Mouse (Mus musculus) neural tube, embryonic 15.5 days (tissue): ENCODE measurements around the gene Rapgef4. TPM values are rescaled to one million over a fixed set of nuclear protein-coding genes. Genes with fewer than 3 reads are reported as not detected.

Experiments used
- ATAC-seq: fragments of 200-750 bp; cut with Nextera tagmentation; 2 replicates; pipeline ENCODE4 v1.8.0; 2017; ENCODE audit warnings: mild to moderate bottlenecking, moderate TSS enrichment, moderate library complexity; ENCODE audit not compliant: low FRiP score
- H3K27ac ChIP-seq: fragments of 300-500 bp; sonication (generic); replicated peaks from 2 replicates; pipeline ENCODE4 v1.5.1; 2015; ENCODE audit warnings: mild to moderate bottlenecking, inconsistent platforms
- H3K27me3 ChIP-seq: fragments of 300-500 bp; sonication (generic); replicated peaks from 2 replicates; pipeline ENCODE4 v1.6.1; 2015; ENCODE audit warnings: inconsistent platforms
- H3K36me3 ChIP-seq: fragments of 300-500 bp; sonication (generic); 2 replicates; pipeline ENCODE4 v1.6.1; 2015; ENCODE audit warnings: inconsistent platforms
- H3K4me1 ChIP-seq: fragments of 300-500 bp; sonication (generic); 2 replicates; pipeline ENCODE4 v1.6.1; 2015; ENCODE audit warnings: inconsistent platforms
- H3K4me2 ChIP-seq: fragments of 300-500 bp; sonication (generic); 2 replicates; pipeline ENCODE4 v1.6.1; 2015; ENCODE audit warnings: inconsistent platforms, mild to moderate bottlenecking, moderate library complexity
- H3K4me3 ChIP-seq: fragments of 300-500 bp; sonication (generic); replicated peaks from 2 replicates; pipeline ENCODE4 v1.5.1; 2015; ENCODE audit warnings: mild to moderate bottlenecking, inconsistent platforms
- H3K9ac ChIP-seq: fragments of 300-500 bp; sonication (generic); replicated peaks from 2 replicates; pipeline ENCODE4 v1.6.1; 2015; ENCODE audit warnings: mild to moderate bottlenecking, inconsistent platforms
- H3K9me3 ChIP-seq: fragments of 300-500 bp; sonication (generic); replicated peaks from 2 replicates; pipeline ENCODE4 v1.6.1; 2016; ENCODE audit warnings: inconsistent platforms
- WGBS: fragments of 180-500 bp; shearing (Covaris S2); methylation state at CpG from one replicate; pipeline ENCODE4 v1.1.7; 2015; ENCODE audit warnings: mixed read lengths; 5-methylcytosine and 5-hydroxymethylcytosine counted together
- polyA plus RNA-seq: library from polyadenylated mRNA; unstranded; fragments of >200 nt; fragmentation: Nextera tagmentation; extraction: Ambion mirVana; gene quantifications from 2 replicates; pipeline ENCODE4 v1.2.1, GENCODE M21; 2015

The Rapgef4 gene
- polyA plus RNA-seq, 1 experiment from 2014 or later: 45.3 TPM

DNA sequence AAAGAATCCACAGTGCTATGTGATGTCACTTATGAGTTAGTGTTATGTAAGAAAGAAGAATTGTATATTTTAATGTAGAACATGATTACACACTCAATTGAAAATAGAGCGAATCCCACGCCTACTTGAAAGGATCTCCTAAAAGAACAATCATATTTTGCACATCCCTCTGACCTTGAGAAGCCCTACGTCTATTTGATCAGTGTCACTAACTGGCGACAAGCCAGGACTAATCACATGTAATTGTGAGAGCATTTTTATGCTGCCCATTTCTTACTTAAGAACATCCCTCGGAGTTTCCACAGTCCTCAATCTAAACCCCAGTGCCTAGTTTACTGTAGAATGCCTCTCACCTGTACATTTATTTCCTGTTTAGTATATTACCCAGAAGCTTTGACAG is 177.0 kb downstream of the Rapgef4 start:
- Histone ChIP-seq H3K4me1 (peaks cover 8% of the 10 kb centered on the region), H3K27me3 (no peaks in the 10 kb centered on the region), H3K9ac (no peak overlapping the region), H3K4me3 (no peak overlapping the region), H3K9me3 (no peaks in the 10 kb centered on the region), H3K36me3 (no peaks in the 10 kb centered on the region), H3K27ac (no peak overlapping the region), H3K4me2 (no peak overlapping the region)
- ATAC-seq: no peak
- WGBS: 79% methylated on average over 5 of the region's 5 CpGs

GRCm38 (mm10) chr2:72158691-72159225 is 177.7 kb downstream of the Rapgef4 start:
- H3K4me1 ChIP-seq: peaks cover 8% of the 10 kb centered on the region
- WGBS: 59% methylated on average over 10 of the region's 10 CpGs

DNA sequence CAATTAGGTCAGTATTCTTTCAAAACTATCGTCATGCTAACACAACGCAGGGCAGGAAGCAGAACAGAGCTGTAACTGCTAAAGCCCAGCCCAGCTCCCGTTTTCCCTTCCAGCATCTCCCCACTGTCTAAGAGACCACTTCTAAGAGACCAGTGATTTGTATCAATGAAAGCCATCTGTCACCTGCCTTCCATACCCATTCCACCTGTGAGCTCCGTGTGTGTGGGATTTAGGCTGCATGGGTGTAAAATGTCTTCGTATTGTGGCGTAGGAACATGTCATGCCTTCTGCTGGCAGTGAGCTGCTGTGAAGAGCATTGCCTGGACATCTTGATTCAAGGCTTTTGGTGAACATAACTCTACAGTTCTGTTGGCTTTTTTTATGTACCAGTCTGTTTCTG is 178.2 kb downstream of the Rapgef4 start:
- Histone ChIP-seq H3K27ac (no peak overlapping the region), H3K4me2 (no peak overlapping the region), H3K36me3 (no peaks in the 10 kb centered on the region), H3K4me3 (no peak overlapping the region), H3K4me1 (peaks cover 8% of the 10 kb centered on the region), H3K27me3 (no peaks in the 10 kb centered on the region), H3K9me3 (no peaks in the 10 kb centered on the region), H3K9ac (no peak overlapping the region)
- WGBS: 75% methylated on average over 6 of the region's 6 CpGs
- no peak for ATAC-seq

More at GRCm38 (mm10) chr2:72158691-72159225, 177.7 kb downstream of the Rapgef4 start:
- Histone ChIP-seq H3K9ac (no peak overlapping the region), H3K4me2 (no peak overlapping the region), H3K9me3 (no peaks in the 10 kb centered on the region), H3K27me3 (no peaks in the 10 kb centered on the region), H3K4me3 (no peak overlapping the region), H3K36me3 (no peaks in the 10 kb centered on the region), H3K27ac (no peak overlapping the region)
- no peak for ATAC-seq

GRCm38 (mm10) chr2:72165136-72165854 is 184.3 kb downstream of the Rapgef4 start:
- 81% methylated on average over 5 of the region's 5 CpGs for WGBS
- ATAC-seq: no peak
- no peak overlapping the region for H3K4me2 ChIP-seq
- H3K27me3 ChIP-seq: no peaks in the 10 kb centered on the region
- H3K4me1 ChIP-seq: peaks cover 12% of the 10 kb centered on the region
- H3K36me3 ChIP-seq: no peaks in the 10 kb centered on the region
- H3K9ac ChIP-seq: no peak overlapping the region
- H3K4me3 ChIP-seq: no peak overlapping the region
- no peak overlapping the region for H3K27ac ChIP-seq
- H3K9me3 ChIP-seq: no peaks in the 10 kb centered on the region

DNA sequence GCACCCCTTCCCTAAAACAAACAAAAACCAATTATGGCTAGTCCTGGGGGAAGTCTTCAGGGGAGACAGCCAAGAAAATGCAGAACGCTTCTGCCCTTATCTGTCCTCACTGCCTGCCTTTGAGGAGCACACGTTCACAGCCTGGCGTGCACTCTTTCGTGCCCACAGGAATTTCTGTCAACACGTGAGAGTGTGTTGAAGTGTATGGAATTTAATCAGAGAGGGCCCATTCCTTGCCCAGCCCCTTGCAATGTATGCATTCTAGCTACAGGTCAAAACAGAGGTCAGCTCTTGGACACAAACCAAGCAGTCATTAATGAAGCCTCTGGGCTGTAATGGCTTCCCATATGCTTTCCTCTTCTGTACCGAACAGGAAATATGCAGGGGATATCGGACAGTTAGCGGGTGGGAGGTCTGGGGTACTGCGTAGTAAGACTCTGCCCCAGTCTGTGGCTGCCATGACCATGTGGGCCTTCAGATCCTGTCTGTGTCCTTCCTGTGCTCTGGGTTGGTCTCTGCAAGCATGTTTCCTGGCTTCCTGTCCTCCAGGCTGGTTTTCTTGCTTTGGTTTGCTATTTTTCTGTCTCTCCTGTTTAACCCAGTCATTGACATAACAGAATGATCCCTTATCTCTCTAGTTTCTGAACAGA is 188.5 kb downstream of the Rapgef4 start:
- peaks cover 12% of the 10 kb centered on the region for H3K4me1 ChIP-seq
- H3K9ac ChIP-seq: no peak overlapping the region
- no peaks in the 10 kb centered on the region for H3K27me3 ChIP-seq
- WGBS: 62% methylated on average over 9 of the region's 9 CpGs
- H3K9me3 ChIP-seq: no peaks in the 10 kb centered on the region
- ATAC-seq: no peak
- H3K36me3 ChIP-seq: no peaks in the 10 kb centered on the region
- no peak overlapping the region for H3K4me3 ChIP-seq
- H3K27ac ChIP-seq: no peak overlapping the region
- no peak overlapping the region for H3K4me2 ChIP-seq

- Histone ChIP-seq H3K4me2 (no peak overlapping the region), H3K9ac (no peak overlapping the region), H3K36me3 (no peaks in the 10 kb centered on the region), H3K9me3 (no peaks in the 10 kb centered on the region), H3K4me3 (no peak overlapping the region), H3K4me1 (peaks cover 12% of the 10 kb centered on the region), H3K27me3 (no peaks in the 10 kb centered on the region), H3K27ac (no peak overlapping the region)
- 78% methylated on average over 8 of the region's 8 CpGs for WGBS
- no peak for ATAC-seq
Measured at GRCm38 (mm10) chr2:72170546-72170945, 189.5 kb downstream of the Rapgef4 start.

GRCm38 (mm10) chr2:72171204-72171603 is 190.2 kb downstream of the Rapgef4 start:
- Histone ChIP-seq H3K4me3 (no peak overlapping the region), H3K27ac (no peak overlapping the region), H3K27me3 (no peaks in the 10 kb centered on the region), H3K4me2 (no peak overlapping the region), H3K4me1 (peaks cover 17% of the 10 kb centered on the region), H3K36me3 (no peaks in the 10 kb centered on the region), H3K9ac (no peak overlapping the region), H3K9me3 (no peaks in the 10 kb centered on the region)
- ATAC-seq: no peak
- 95% methylated on average over 5 of the region's 5 CpGs for WGBS

- ATAC-seq: no peak
- WGBS: 76% methylated on average over 3 of the region's 3 CpGs
- Histone ChIP-seq H3K4me2 (no peak overlapping the region), H3K4me3 (no peak overlapping the region), H3K9ac (no peak overlapping the region), H3K4me1 (peaks cover 18% of the 10 kb centered on the region), H3K9me3 (no peaks in the 10 kb centered on the region), H3K36me3 (no peaks in the 10 kb centered on the region), H3K27me3 (no peaks in the 10 kb centered on the region), H3K27ac (no peak overlapping the region)
Measured at GRCm38 (mm10) chr2:72173010-72173409, 192.0 kb downstream of the Rapgef4 start.

GRCm38 (mm10) chr2:72173844-72174243 is 192.8 kb downstream of the Rapgef4 start:
- no peaks in the 10 kb centered on the region for H3K9me3 ChIP-seq
- no peak overlapping the region for H3K9ac ChIP-seq
- H3K27me3 ChIP-seq: no peaks in the 10 kb centered on the region
- WGBS: 71% methylated on average over 4 of the region's 4 CpGs
- H3K4me3 ChIP-seq: no peak overlapping the region
- H3K36me3 ChIP-seq: no peaks in the 10 kb centered on the region
- ATAC-seq: no peak
- no peak overlapping the region for H3K27ac ChIP-seq
- no peak overlapping the region for H3K4me2 ChIP-seq
- H3K4me1 ChIP-seq: peaks cover 21% of the 10 kb centered on the region

GRCm38 (mm10) chr2:72175536-72175935 is 194.5 kb downstream of the Rapgef4 start:
- Histone ChIP-seq H3K27me3 (no peaks in the 10 kb centered on the region), H3K4me1 (peaks cover 12% of the 10 kb centered on the region), H3K9ac (no peak overlapping the region), H3K4me3 (no peak overlapping the region), H3K36me3 (0 out of 2 replicates have a peak, but pooled peaks cover under 1% of the 10 kb centered on the region), H3K4me2 (no peak overlapping the region), H3K9me3 (no peaks in the 10 kb centered on the region), H3K27ac (no peak overlapping the region)
- 77% methylated on average over 7 of the region's 7 CpGs for WGBS
- no peak for ATAC-seq

DNA sequence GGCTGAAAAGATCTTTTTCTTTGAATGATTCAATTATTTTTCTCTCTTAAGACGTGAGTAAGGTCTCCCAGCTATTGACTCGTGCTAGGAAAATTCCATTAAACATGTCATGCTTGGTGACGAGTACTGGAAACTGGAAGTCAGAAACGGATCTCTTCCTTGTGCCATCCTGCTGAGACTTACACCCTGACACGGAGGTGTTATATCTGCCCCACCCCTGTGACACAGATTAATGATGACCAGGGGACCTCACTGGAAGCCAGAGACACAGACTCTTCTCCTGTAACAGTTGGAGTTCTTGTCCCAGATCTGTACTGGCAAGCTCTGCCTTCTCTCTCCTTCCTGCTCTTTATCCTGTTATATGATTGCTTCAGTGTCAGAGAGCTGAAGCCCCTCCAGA is 194.9 kb downstream of the Rapgef4 start:
- no peak overlapping the region for H3K27ac ChIP-seq
- no peak overlapping the region for H3K9ac ChIP-seq
- no peak overlapping the region for H3K4me2 ChIP-seq
- peaks cover 12% of the 10 kb centered on the region for H3K4me1 ChIP-seq
- no peak overlapping the region for H3K4me3 ChIP-seq
- no peak for ATAC-seq
- H3K36me3 ChIP-seq: 0 out of 2 replicates have a peak, but pooled peaks cover 3% of the 10 kb centered on the region
- WGBS: 31% methylated on average over 5 of the region's 5 CpGs
- H3K27me3 ChIP-seq: no peaks in the 10 kb centered on the region
- H3K9me3 ChIP-seq: no peaks in the 10 kb centered on the region
